In the genomic region with DNA sequence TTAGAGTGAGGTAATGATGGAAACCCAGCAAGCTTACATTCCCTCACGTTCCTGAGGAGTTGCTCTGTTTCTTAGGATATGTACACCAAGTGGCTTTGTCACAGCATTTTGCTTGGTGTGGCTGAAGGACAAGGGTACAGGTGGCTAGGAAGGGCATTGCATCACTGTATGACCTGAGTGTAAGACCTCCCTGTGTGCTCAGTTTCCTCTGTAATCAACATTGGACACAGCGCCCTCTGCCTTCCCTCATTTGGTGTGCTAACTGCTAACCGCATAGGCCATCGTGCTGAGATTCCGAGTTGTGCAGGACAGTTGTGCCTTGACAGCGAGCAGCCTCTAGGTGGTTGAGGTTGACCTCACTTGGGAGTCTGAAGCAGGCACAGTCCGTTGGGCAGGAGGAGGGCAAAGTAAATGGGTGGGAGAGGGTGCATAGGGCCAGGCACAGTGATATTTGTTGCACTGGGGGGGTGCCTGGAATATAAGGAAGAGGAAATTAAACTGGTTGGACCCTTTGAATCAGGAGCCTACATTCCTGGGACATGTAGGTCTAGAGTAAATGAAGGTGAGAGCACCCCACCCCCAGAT, we compare ENCODE assay signal across 13 mouse cellular contexts. TPM values are rescaled to one million over a fixed set of nuclear protein-coding genes. Genes with fewer than 3 reads are reported as not detected.
DNase-seq lines count a peak whose midpoint lies in the region; ATAC-seq lines count a peak whose summit lies in the region.
"Had no signal": no experiment of that assay in that cellular context is flagged by ENCODE, and none has a peak within 500 bp of the region (broad histone marks: within the 10 kb centered on the region; RNA-seq: fewer than 3 reads in every experiment).

No protein-coding gene starts in this region.

- no peak overlapping the region for H3K4me2 ChIP-seq in heart, embryonic 12.5 days
- no peak overlapping the region for H3K4me2 ChIP-seq in liver, embryonic 11.5 days

- no peaks in the 10 kb centered on the region for H3K27me3 ChIP-seq in heart, embryonic 12.5 days (replicated peaks)
- no peaks in the 10 kb centered on the region for H3K27me3 ChIP-seq in liver, embryonic 11.5 days (replicated peaks; ENCODE audit: control insufficient read depth, insufficient read depth, low read length)

- H3K27ac ChIP-seq in heart, embryonic 12.5 days (ENCODE audit: poor library complexity, severe bottlenecking): peak overlapping the region; percentile 86
- no peak overlapping the region for H3K27ac ChIP-seq in liver, embryonic 11.5 days (ENCODE audit: low read depth, low read length)

- peaks cover 9% of the 10 kb centered on the region; the same call in 1 of the 2 replicates for H3K36me3 ChIP-seq in heart, embryonic 12.5 days
- H3K36me3 ChIP-seq in liver, embryonic 11.5 days (ENCODE audit: control insufficient read depth, insufficient read depth, low read length): no peaks in the 10 kb centered on the region

- DNase-seq in heart, postnatal 36 days: no peak
- DNase-seq in A20 (ENCODE audit: low read depth, low spot score) (peak; percentile 49), WW6 (ENCODE audit: low read depth, low spot score) (peak; percentile 48)
- DNase-seq in liver, embryonic 11.5 days (ENCODE audit: low spot score): no peak
- no peak for DNase-seq in urinary bladder, postnatal 14 days (ENCODE audit: low spot score)
- DNase-seq in gastrocnemius, postnatal 4 days (ENCODE audit: low spot score in 2 of 2): no peak
- DNase-seq in left cerebral cortex, postnatal 36 days (ENCODE audit: low spot score in 2 of 2): no peak
- DNase-seq: cerebellum, postnatal 10 days; gastrocnemius, postnatal 14 days; lung, postnatal 14 days; thymus, adult 18-20 months had no signal

- ATAC-seq in heart, embryonic 12.5 days (ENCODE audit: insufficient number of reproducible peaks, low FRiP score): 0 out of 2 replicates have a peak, but pooled peaks have one; percentile 24
- peak; percentile 39; the same call in 1 of the 2 replicates for ATAC-seq in liver, embryonic 11.5 days (replicated peaks; ENCODE audit: low FRiP score)

- no peak overlapping the region for H3K9ac ChIP-seq in heart, embryonic 12.5 days
- H3K9ac ChIP-seq in liver, embryonic 11.5 days (ENCODE audit: low read depth, low read length): no peak overlapping the region

- H3K9me3 ChIP-seq in heart, embryonic 12.5 days (replicated peaks): no peaks in the 10 kb centered on the region
- H3K9me3 ChIP-seq in liver, embryonic 11.5 days (ENCODE audit: control insufficient read depth, low read length): no peaks in the 10 kb centered on the region

- peaks cover 54% of the 10 kb centered on the region for H3K4me1 ChIP-seq in heart, embryonic 12.5 days (replicated peaks)
- H3K4me1 ChIP-seq in liver, embryonic 11.5 days (replicated peaks; ENCODE audit: control insufficient read depth, insufficient read depth, low read length): peaks cover 25% of the 10 kb centered on the region

- intact Hi-C loops in heart, postnatal 36 days (cut with DNase I): no loop called here
- intact Hi-C loops in left cerebral cortex, postnatal 36 days (cut with DNase I): no loop called here

- 56% methylated on average over 7 of the region's 7 CpGs for WGBS in heart, embryonic 12.5 days
- 51% methylated on average over 7 of the region's 7 CpGs for WGBS in liver, embryonic 11.5 days

- no peak overlapping the region for H3K4me3 ChIP-seq in heart, embryonic 12.5 days
- no peak overlapping the region for H3K4me3 ChIP-seq in liver, embryonic 11.5 days (ENCODE audit: low read depth, low read length)
- H3K4me3 ChIP-seq: erythroblast, embryonic 14.5 days had no signal

RNA-seq across cellular contexts. Expression of a gene that starts 11.2 kb away (rescaled TPM):
- 114 and 116 TPM in 2 replicates for polyA plus RNA-seq in heart, embryonic 12.5 days (2016; fragmentation: Nextera tagmentation; extraction: Ambion mirVana)
- 100 to 1,000 TPM; 154 to 155 TPM for total RNA-seq in heart, postnatal 36 days (2021)
- polyA plus RNA-seq in liver, embryonic 11.5 days (2014; fragmentation: Nextera tagmentation; extraction: Ambion mirVana): 50.5 and 52.5 TPM in 2 replicates
- total RNA-seq in gastrocnemius, postnatal 4 days (2021): 10 to 100 TPM; 87.3 to 91.8 TPM
- 100 to 1,000 TPM; 207 to 218 TPM for total RNA-seq in left cerebral cortex, postnatal 36 days (2021)

RNA-seq across cellular contexts. Expression of a gene that starts 17.1 kb away (rescaled TPM):
- polyA plus RNA-seq in heart, embryonic 12.5 days (2016; fragmentation: Nextera tagmentation; extraction: Ambion mirVana): 26.8 and 27.1 TPM in 2 replicates
- 10 to 100 TPM; 20.0 to 21.6 TPM for total RNA-seq in heart, postnatal 36 days (2021)
- polyA plus RNA-seq in liver, embryonic 11.5 days (2014; fragmentation: Nextera tagmentation; extraction: Ambion mirVana): 26.4 and 29.9 TPM in 2 replicates
- 10 to 100 TPM; 32.3 to 32.8 TPM for total RNA-seq in gastrocnemius, postnatal 4 days (2021)
- total RNA-seq in left cerebral cortex, postnatal 36 days (2021): 10 to 100 TPM; 83.9 to 86.9 TPM

RNA-seq across cellular contexts. Expression of a gene that starts 41.3 kb away (rescaled TPM):
- 92.3 and 97.3 TPM in 2 replicates for polyA plus RNA-seq in heart, embryonic 12.5 days (2016; fragmentation: Nextera tagmentation; extraction: Ambion mirVana)
- total RNA-seq in heart, postnatal 36 days (2021): 10 to 100 TPM; 20.5 to 21.3 TPM
- 102 and 103 TPM in 2 replicates for polyA plus RNA-seq in liver, embryonic 11.5 days (2014; fragmentation: Nextera tagmentation; extraction: Ambion mirVana)
- total RNA-seq in gastrocnemius, postnatal 4 days (2021): 10 to 100 TPM; 51.5 to 57.6 TPM
- 10 to 100 TPM; 70.6 to 77.8 TPM for total RNA-seq in left cerebral cortex, postnatal 36 days (2021)

Comparison
In these comparisons a context has a peak if more than half of its experiments do, and no peak if none do; other contexts are left out.
1. DNase-seq: peak in A20 (single experiment) and WW6 (single experiment); none in heart, postnatal 36 days (0 of 2), liver, embryonic 11.5 days (single experiment), urinary bladder, postnatal 14 days (single experiment), gastrocnemius, postnatal 4 days (0 of 2) and left cerebral cortex, postnatal 36 days (0 of 2).